Mouse (Mus musculus) hindbrain, embryonic 16.5 days (tissue): Measurements from ENCODE around the gene 2310057M21Rik. TPM values are rescaled to one million over a fixed set of nuclear protein-coding genes. Genes with fewer than 3 reads are reported as not detected.

Experiments
- ATAC-seq: fragments of 200-750 bp; cut with Nextera tagmentation; 2 replicates; pipeline ENCODE4 v1.8.0; 2017; ENCODE audit warnings: moderate TSS enrichment, moderate library complexity
- H3K27ac ChIP-seq: fragments of 300-500 bp; sonication (generic); 2 replicates; pipeline ENCODE4 v1.5.1; 2014; ENCODE audit warnings: low read depth, mild to moderate bottlenecking, control low read depth, low read length, moderate library complexity
- H3K27me3 ChIP-seq: fragments of 300-500 bp; sonication (generic); replicated peaks from 2 replicates; pipeline ENCODE4 v1.6.1; 2014; ENCODE audit warnings: low read length; ENCODE audit not compliant: control insufficient read depth, insufficient read depth
- H3K36me3 ChIP-seq: fragments of 300-500 bp; sonication (generic); 2 replicates; pipeline ENCODE4 v1.6.1; 2014; ENCODE audit warnings: mild to moderate bottlenecking, low read length, moderate library complexity, mixed read lengths; ENCODE audit not compliant: control insufficient read depth, insufficient read depth
- H3K4me1 ChIP-seq: fragments of 300-500 bp; sonication (generic); 2 replicates; pipeline ENCODE4 v1.6.1; 2014; ENCODE audit warnings: low read depth, low read length; ENCODE audit not compliant: control insufficient read depth, insufficient read depth
- H3K4me2 ChIP-seq: fragments of 300-500 bp; sonication (generic); 2 replicates; pipeline ENCODE4 v1.6.1; 2014; ENCODE audit warnings: mild to moderate bottlenecking, low read length, control low read depth, moderate library complexity
- H3K4me3 ChIP-seq: fragments of 300-500 bp; sonication (generic); 2 replicates; pipeline ENCODE4 v1.5.1; 2014; ENCODE audit warnings: mild to moderate bottlenecking, low read length, control low read depth, moderate library complexity
- H3K9ac ChIP-seq: fragments of 300-500 bp; sonication (generic); 2 replicates; pipeline ENCODE4 v1.6.1; 2014; ENCODE audit warnings: low read depth, mild to moderate bottlenecking, control low read depth, low read length, moderate library complexity
- H3K9me3 ChIP-seq: fragments of 300-500 bp; sonication (generic); 2 replicates; pipeline ENCODE4 v1.6.1; 2014; ENCODE audit warnings: mild to moderate bottlenecking, low read length, moderate library complexity; ENCODE audit not compliant: control insufficient read depth
- WGBS: fragments of 180-500 bp; shearing (Covaris S2); extraction: QIAGEN DNeasy Blood & Tissue Kit; methylation state at CpG from one replicate; pipeline ENCODE4 v1.1.7; 2014; 5-methylcytosine and 5-hydroxymethylcytosine counted together
- polyA plus RNA-seq: library from polyadenylated mRNA; unstranded; fragments of >200 nt; fragmentation: Nextera tagmentation; extraction: Ambion mirVana; gene quantifications from 2 replicates; pipeline ENCODE4 v1.2.1, GENCODE M21; 2015

2310057M21Rik gene
- polyA plus RNA-seq, 1 experiment from 2014 or later, result 33.9 TPM

- no peak within 1 kb of the TSS for H3K4me3 ChIP-seq
- no peaks in the 10 kb centered on the region for H3K9me3 ChIP-seq
- WGBS, result 89% methylated on average over 5 of the region's 5 CpGs
- no peaks in the 10 kb centered on the region for H3K4me1 ChIP-seq
- no peak for ATAC-seq
- no peaks in the 10 kb centered on the region for H3K36me3 ChIP-seq
- H3K27ac ChIP-seq, result no peak within 1 kb of the TSS
- H3K9ac ChIP-seq, result no peak within 1 kb of the TSS
- H3K27me3 ChIP-seq, result no peaks in the 10 kb centered on the region
- H3K4me2 ChIP-seq, result no peak within 1 kb of the TSS
These were observed 33.1 kb downstream of the 2310057M21Rik start, which contains the start of gene Fam24b for GRCm38 (mm10) chr7:131329416-131329815. Gene Fam24b, minus strand, starts transcription at chr7:131329516.

- no peak overlapping the region for H3K27ac ChIP-seq
- 94% methylated on average over 5 of the region's 5 CpGs for WGBS
- H3K4me3 ChIP-seq, result no peak overlapping the region
- H3K4me1 ChIP-seq, result no peaks in the 10 kb centered on the region
- ATAC-seq, result no peak
- H3K9me3 ChIP-seq, result no peaks in the 10 kb centered on the region
- H3K9ac ChIP-seq, result no peak overlapping the region
- H3K27me3 ChIP-seq, result no peaks in the 10 kb centered on the region
- H3K36me3 ChIP-seq, result no peaks in the 10 kb centered on the region
- H3K4me2 ChIP-seq, result no peak overlapping the region
These were observed 35.5 kb downstream of the 2310057M21Rik start for GRCm38 (mm10) chr7:131327054-131327453.

- no peak for ATAC-seq
- no peak within 1 kb of the TSS for H3K27ac ChIP-seq
- no peaks in the 10 kb centered on the region for H3K4me1 ChIP-seq
- H3K4me2 ChIP-seq, result no peak within 1 kb of the TSS
- no peak within 1 kb of the TSS for H3K9ac ChIP-seq
- 71% methylated on average over 2 of the region's 2 CpGs for WGBS
- H3K36me3 ChIP-seq, result no peaks in the 10 kb centered on the region
- H3K4me3 ChIP-seq, result no peak within 1 kb of the TSS
- no peaks in the 10 kb centered on the region for H3K9me3 ChIP-seq
- no peaks in the 10 kb centered on the region for H3K27me3 ChIP-seq
These were observed 40.4 kb downstream of the 2310057M21Rik start, which contains the start of gene Cuzd1 for GRCm38 (mm10) chr7:131322192-131322591. Gene Cuzd1, minus strand, starts transcription at chr7:131322292.

GRCm38 (mm10) chr7:131318340-131318739, 44.2 kb downstream of the 2310057M21Rik start:
- ATAC-seq, result no peak
- H3K9me3 ChIP-seq, result no peaks in the 10 kb centered on the region
- 63% methylated on average over 6 of the region's 7 CpGs for WGBS

GRCm38 (mm10) chr7:131317587-131317986, 45.0 kb downstream of the 2310057M21Rik start:
- no peak overlapping the region for H3K4me2 ChIP-seq
- no peak overlapping the region for H3K9ac ChIP-seq
- H3K4me1 ChIP-seq, result no peaks in the 10 kb centered on the region
- H3K36me3 ChIP-seq, result no peaks in the 10 kb centered on the region
- no peaks in the 10 kb centered on the region for H3K27me3 ChIP-seq
- no peak overlapping the region for H3K4me3 ChIP-seq
- ATAC-seq, result no peak
- no peak overlapping the region for H3K27ac ChIP-seq
- 80% methylated on average over 12 of the region's 12 CpGs for WGBS
- H3K9me3 ChIP-seq, result no peaks in the 10 kb centered on the region

More at GRCm38 (mm10) chr7:131318340-131318739, 44.2 kb downstream of the 2310057M21Rik start:
- Histone ChIP-seq H3K9ac (no peak overlapping the region), H3K4me1 (no peaks in the 10 kb centered on the region), H3K4me3 (no peak overlapping the region), H3K27me3 (no peaks in the 10 kb centered on the region), H3K36me3 (no peaks in the 10 kb centered on the region), H3K4me2 (no peak overlapping the region), H3K27ac (no peak overlapping the region)

GRCm38 (mm10) chr7:131314493-131314892, 48.1 kb downstream of the 2310057M21Rik start:
- no peak for ATAC-seq
- H3K9me3 ChIP-seq, result no peaks in the 10 kb centered on the region
- no peak overlapping the region for H3K4me3 ChIP-seq
- 83% methylated on average over 7 of the region's 7 CpGs for WGBS
- no peak overlapping the region for H3K9ac ChIP-seq
- H3K27ac ChIP-seq, result no peak overlapping the region
- H3K4me2 ChIP-seq, result no peak overlapping the region
- H3K36me3 ChIP-seq, result no peaks in the 10 kb centered on the region
- no peaks in the 10 kb centered on the region for H3K27me3 ChIP-seq
- no peaks in the 10 kb centered on the region for H3K4me1 ChIP-seq

GRCm38 (mm10) chr7:131306733-131307132, 55.8 kb downstream of the 2310057M21Rik start:
- no peaks in the 10 kb centered on the region for H3K27me3 ChIP-seq
- ATAC-seq, result no peak
- WGBS, result 83% methylated on average over 5 of the region's 5 CpGs

GRCm38 (mm10) chr7:131303340-131303739, 59.2 kb downstream of the 2310057M21Rik start:
- H3K4me1 ChIP-seq, result no peaks in the 10 kb centered on the region
- no peak overlapping the region for H3K4me2 ChIP-seq
- 80% methylated on average over 8 of the region's 8 CpGs for WGBS
- no peaks in the 10 kb centered on the region for H3K9me3 ChIP-seq
- no peak overlapping the region for H3K9ac ChIP-seq
- no peaks in the 10 kb centered on the region for H3K27me3 ChIP-seq
- ATAC-seq, result no peak
- H3K4me3 ChIP-seq, result no peak overlapping the region
- no peaks in the 10 kb centered on the region for H3K36me3 ChIP-seq
- H3K27ac ChIP-seq, result no peak overlapping the region

More at GRCm38 (mm10) chr7:131306733-131307132, 55.8 kb downstream of the 2310057M21Rik start:
- H3K9me3 ChIP-seq, result no peaks in the 10 kb centered on the region
- no peak overlapping the region for H3K27ac ChIP-seq
- H3K9ac ChIP-seq, result no peak overlapping the region
- H3K4me3 ChIP-seq, result no peak overlapping the region
- H3K36me3 ChIP-seq, result no peaks in the 10 kb centered on the region
- no peak overlapping the region for H3K4me2 ChIP-seq
- H3K4me1 ChIP-seq, result no peaks in the 10 kb centered on the region

- Histone ChIP-seq H3K36me3 (no peaks in the 10 kb centered on the region), H3K27ac (no peak overlapping the region), H3K27me3 (no peaks in the 10 kb centered on the region), H3K4me3 (no peak overlapping the region), H3K4me1 (no peaks in the 10 kb centered on the region), H3K4me2 (no peak overlapping the region), H3K9me3 (no peaks in the 10 kb centered on the region), H3K9ac (no peak overlapping the region)
- no peak for ATAC-seq
- WGBS, result 81% methylated on average over 8 of the region's 8 CpGs
These were observed 65.4 kb downstream of the 2310057M21Rik start for GRCm38 (mm10) chr7:131297151-131297550.
